Mouse (Mus musculus) forebrain, embryonic 14.5 days (tissue): ENCODE measurements around the gene H2afv. TPM values are rescaled to one million over a fixed set of nuclear protein-coding genes. Genes with fewer than 3 reads are reported as not detected.

ENCODE experiments used
- ATAC-seq: fragments of 200-750 bp; cut with Nextera tagmentation; 2 replicates; pipeline ENCODE4 v1.8.0; 2017; ENCODE audit warnings: mild to moderate bottlenecking, moderate library complexity
- DNase-seq: peaks from one replicate; pipeline ENCODE4 v3.0.0-alpha.2; 2015; ENCODE audit warnings: low spot score
- H3K27ac ChIP-seq: fragments of 300-500 bp; sonication (generic); 2 replicates; pipeline ENCODE4 v1.5.1; 2014; ENCODE audit warnings: low read depth, mild to moderate bottlenecking, control low read depth, low read length, moderate library complexity
- H3K27me3 ChIP-seq: fragments of 300-500 bp; sonication (generic); replicated peaks from 2 replicates; pipeline ENCODE4 v1.6.1; 2014; ENCODE audit warnings: low read length, control low read depth, mixed read lengths; ENCODE audit not compliant: control insufficient read depth, insufficient read depth
- H3K36me3 ChIP-seq: fragments of 300-500 bp; sonication (generic); 2 replicates; pipeline ENCODE4 v1.6.1; 2014; ENCODE audit warnings: low read length, control low read depth; ENCODE audit not compliant: control insufficient read depth, insufficient read depth
- H3K4me1 ChIP-seq: fragments of 300-500 bp; sonication (generic); 2 replicates; pipeline ENCODE4 v1.6.1; 2014; ENCODE audit warnings: antibody characterized with exemption, low read length, control low read depth; ENCODE audit not compliant: control insufficient read depth, insufficient read depth
- H3K4me2 ChIP-seq: fragments of 300-500 bp; sonication (generic); 2 replicates; pipeline ENCODE4 v1.6.1; 2014; ENCODE audit warnings: mild to moderate bottlenecking, control low read depth, low read length
- H3K4me3 ChIP-seq: fragments of 300-500 bp; sonication (generic); 2 replicates; pipeline ENCODE4 v1.5.1; 2014; ENCODE audit warnings: low read depth, low read length, control low read depth
- H3K9ac ChIP-seq: fragments of 300-500 bp; sonication (generic); 2 replicates; pipeline ENCODE4 v1.6.1; 2014; ENCODE audit warnings: mild to moderate bottlenecking, low read length, control low read depth, moderate library complexity
- H3K9me3 ChIP-seq: fragments of 300-500 bp; sonication (generic); replicated peaks from 2 replicates; pipeline ENCODE4 v1.6.1; 2016; ENCODE audit warnings: low read length, control low read depth, mixed read lengths; ENCODE audit not compliant: control insufficient read depth
- WGBS: fragments of 180-500 bp; shearing (Covaris S2); extraction: QIAGEN DNeasy Blood & Tissue Kit; methylation state at CpG from one replicate; pipeline ENCODE4 v1.1.7; 2014; 5-methylcytosine and 5-hydroxymethylcytosine counted together
- polyA plus RNA-seq: library from polyadenylated mRNA; unstranded; fragments of >200 nt; fragmentation: Nextera tagmentation; extraction: Ambion mirVana; gene quantifications from 2 replicates; pipeline ENCODE4 v1.2.1, GENCODE M21; 2014

The H2afv gene
- polyA plus RNA-seq, result 593 and 826 TPM in 2 replicates

DNA sequence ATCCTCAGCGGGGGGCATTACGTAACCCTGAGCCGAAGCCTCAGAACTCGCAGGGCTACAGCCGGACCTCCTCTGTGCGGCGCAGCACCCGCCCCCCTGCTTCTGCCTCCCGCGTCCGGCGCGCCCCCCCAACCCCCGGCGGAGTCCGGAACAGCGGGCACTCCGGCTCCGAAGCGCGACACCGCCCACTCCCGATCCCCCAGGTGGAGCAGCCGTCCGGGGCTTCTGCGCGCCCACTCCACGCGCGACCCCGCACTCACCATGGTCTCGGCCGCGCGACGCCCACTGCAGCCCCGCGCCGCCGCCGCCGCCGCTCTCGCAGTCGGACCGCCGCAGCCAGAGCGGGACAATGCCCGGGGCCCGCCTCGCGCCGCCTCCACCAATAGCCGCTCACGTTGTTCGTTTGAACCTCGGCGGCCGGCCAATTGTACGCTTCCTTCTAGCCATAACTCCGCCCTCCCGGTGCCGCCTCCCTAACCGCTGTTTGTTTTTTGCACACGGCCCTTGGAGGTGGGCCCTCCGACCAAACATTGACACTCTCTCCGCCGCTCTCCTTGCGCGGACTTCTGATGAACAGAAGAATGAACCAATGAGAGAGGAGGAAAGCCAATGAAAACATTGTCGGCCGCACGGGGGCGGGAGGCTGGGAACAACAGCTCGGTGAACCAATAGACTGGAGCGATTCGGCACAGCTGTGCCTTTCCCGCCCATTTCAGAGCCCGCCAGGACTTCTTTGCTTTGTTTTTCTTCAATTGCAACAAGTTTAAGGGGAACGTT, at the start of gene H2afv:
Gene H2afv (minus strand): TSS at position 367 of the 777 bp plus-strand sequence.
- Histone ChIP-seq H3K27ac (peak within 1 kb of the TSS; percentile 95), H3K9me3 (no peaks in the 10 kb centered on the region), H3K4me1 (peaks cover 7% of the 10 kb centered on the region), H3K36me3 (peaks cover under 1% of the 10 kb centered on the region; the same call in 1 of the 2 replicates), H3K27me3 (no peaks in the 10 kb centered on the region), H3K9ac (peak within 1 kb of the TSS; percentile 87), H3K4me3 (peak within 1 kb of the TSS; percentile 74), H3K4me2 (peak within 1 kb of the TSS; percentile 69)
- WGBS, result under 1% methylated on average over 62 of the region's 80 CpGs
- DNase-seq, result peak; percentile 100
- ATAC-seq, result peak; percentile 99

DNA sequence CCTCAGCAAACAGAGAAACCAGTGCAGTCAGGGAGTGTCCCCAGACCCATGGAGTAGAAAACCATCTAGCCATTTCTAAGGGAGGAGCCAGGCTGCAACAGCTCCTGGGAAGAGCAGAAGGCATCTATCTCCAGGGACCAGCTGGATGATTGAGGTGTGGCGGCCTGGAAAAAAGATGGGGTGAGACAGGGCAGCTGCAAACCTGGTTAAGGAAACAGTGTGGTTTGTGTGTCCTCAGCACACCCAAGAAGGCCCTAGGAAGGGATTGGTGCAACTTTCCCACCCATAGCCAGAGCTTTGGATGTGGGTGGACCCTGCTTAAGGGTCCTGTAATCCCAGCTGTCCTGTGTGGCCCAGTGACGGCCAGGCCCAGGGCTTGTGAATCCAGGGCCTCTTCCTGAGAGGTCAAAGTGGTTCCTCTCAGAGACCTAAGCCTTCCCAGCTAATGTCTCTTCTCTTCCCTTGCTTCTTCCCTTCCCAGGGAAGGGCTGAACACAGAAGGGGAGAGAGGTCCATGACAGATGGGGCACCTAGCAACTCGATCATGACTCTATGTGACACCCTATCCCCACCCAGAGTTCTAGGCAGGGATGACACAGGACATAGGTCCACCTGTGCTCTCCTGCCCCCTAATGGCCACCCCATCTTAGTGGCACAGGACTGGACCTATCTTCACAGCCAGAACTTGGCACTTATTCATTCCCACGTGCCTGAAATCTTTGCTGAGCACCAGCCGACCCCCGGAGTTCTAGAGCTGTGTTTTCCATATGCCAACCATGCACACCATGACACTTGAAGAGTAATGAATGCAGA, 45.7 kb upstream of the H2afv start:
- H3K4me3 ChIP-seq, result no peak overlapping the region
- H3K9ac ChIP-seq, result no peak overlapping the region
- no peaks in the 10 kb centered on the region for H3K27me3 ChIP-seq
- no peak overlapping the region for H3K4me2 ChIP-seq
- peak; percentile 14 for DNase-seq
- no peaks in the 10 kb centered on the region for H3K4me1 ChIP-seq
- H3K36me3 ChIP-seq, result no peaks in the 10 kb centered on the region
- no peak overlapping the region for H3K27ac ChIP-seq
- no peak for ATAC-seq
- WGBS, result 48% methylated on average over 6 of the region's 6 CpGs
- H3K9me3 ChIP-seq, result no peaks in the 10 kb centered on the region

DNA sequence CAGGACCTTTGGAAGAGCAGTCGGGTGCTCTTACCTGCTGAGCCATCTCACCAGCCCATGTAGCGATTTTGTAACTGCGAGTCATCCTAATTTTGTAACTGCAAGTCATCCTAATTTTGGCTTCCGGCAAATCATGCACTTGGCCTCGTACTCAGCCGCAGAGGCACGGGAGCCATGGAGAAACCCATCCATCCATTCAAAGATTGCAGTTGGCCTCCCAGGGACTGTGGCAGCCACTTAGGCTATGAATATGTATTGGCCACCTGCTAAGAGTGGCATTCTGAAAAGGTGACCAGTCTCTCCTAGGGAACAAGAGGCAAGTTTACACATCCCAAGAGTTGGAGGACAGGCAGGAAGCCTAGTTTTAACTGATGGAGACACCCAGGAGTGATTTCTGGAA, 45.0 kb upstream of the H2afv start:
- DNase-seq, result no peak
- WGBS, result 81% methylated on average over 7 of the region's 7 CpGs
- no peak overlapping the region for H3K4me2 ChIP-seq
- no peak overlapping the region for H3K9ac ChIP-seq
- H3K27ac ChIP-seq, result no peak overlapping the region
- no peaks in the 10 kb centered on the region for H3K36me3 ChIP-seq
- no peak overlapping the region for H3K4me3 ChIP-seq
- H3K4me1 ChIP-seq, result no peaks in the 10 kb centered on the region
- no peaks in the 10 kb centered on the region for H3K9me3 ChIP-seq
- H3K27me3 ChIP-seq, result no peaks in the 10 kb centered on the region
- no peak for ATAC-seq

DNA sequence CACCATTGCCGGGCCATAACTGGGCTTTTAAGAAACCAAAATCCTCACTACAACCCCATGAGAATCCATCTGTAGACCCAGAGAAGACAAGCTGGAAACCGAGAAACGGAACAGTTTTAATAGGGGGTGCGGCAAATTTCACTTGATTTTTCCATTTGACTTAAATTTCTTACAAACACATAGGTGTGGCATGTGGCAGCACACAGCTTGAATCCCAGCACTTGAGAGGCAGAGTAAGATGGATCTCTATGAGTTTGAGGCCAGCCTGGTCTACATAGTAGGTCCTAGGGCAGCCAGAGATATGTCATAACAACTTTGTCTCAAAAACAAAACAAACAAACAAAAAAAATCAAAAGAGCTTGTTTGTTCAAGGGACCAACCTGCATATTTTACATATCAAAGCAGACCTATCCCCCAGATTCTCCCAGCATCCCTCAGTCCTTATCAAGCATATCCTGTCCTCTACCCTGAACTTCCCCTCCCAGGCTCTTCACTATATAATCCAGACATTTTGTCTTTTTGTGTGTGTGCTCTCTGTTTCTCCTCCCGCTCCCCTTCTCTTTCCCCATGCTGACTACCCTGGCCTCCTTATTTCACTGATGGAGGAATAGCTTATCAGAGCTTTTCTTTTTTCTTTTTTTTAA, 43.9 kb upstream of the H2afv start:
- no peak for ATAC-seq
- H3K4me2 ChIP-seq, result no peak overlapping the region

DNA sequence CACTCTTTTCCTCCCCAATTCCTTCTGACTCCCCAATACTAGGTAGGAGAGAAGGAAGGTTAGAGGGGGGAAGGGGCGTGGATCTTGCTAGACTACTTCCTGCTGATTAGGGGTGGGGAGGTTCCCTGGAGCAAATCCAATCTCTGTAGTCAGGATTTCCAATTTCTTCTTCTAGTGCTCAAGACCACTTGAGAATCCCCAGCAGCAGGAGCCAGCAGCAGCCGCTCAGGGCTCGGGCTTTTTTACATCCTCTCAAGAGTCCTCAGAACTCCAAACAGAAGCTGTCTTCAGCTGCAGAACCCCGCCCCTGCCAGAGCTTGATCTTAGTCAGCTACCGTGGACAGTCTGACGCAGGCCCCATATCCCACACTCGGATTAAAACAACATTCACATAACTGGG, 43.3 kb upstream of the H2afv start:
- no peak for ATAC-seq
- Histone ChIP-seq H3K4me3 (no peak overlapping the region), H3K9me3 (no peaks in the 10 kb centered on the region), H3K4me2 (no peak overlapping the region), H3K27ac (no peak overlapping the region), H3K36me3 (no peaks in the 10 kb centered on the region), H3K4me1 (no peaks in the 10 kb centered on the region), H3K27me3 (no peaks in the 10 kb centered on the region), H3K9ac (no peak overlapping the region)
- 60% methylated on average over 7 of the region's 7 CpGs for WGBS
- no peak for DNase-seq

More for the DNA sequence above, 43.9 kb upstream of the H2afv start:
- Histone ChIP-seq H3K9me3 (no peaks in the 10 kb centered on the region), H3K27me3 (no peaks in the 10 kb centered on the region), H3K4me3 (no peak overlapping the region), H3K9ac (no peak overlapping the region), H3K27ac (no peak overlapping the region), H3K4me1 (no peaks in the 10 kb centered on the region), H3K36me3 (no peaks in the 10 kb centered on the region)
- 95% methylated on average over 5 of the region's 5 CpGs for WGBS
- no peak for DNase-seq

DNA sequence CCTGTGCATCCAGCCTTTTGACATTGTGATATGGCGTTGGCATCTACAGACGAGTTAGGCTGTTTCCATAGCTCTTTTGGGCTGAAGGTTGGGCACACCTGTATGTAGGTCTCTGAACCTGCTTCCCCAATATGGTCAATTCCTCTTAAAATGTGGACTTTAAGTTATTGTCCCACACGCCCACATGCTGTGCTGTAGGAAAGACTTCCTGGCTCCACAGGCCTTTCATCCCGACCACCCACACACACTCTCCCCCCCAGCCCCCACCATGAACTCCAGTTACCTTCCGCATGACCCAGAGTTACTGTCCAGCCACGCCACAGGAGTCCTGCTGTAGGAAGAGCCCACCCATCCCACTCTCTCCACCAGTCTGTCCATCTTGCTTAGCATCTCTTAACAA, 42.7 kb upstream of the H2afv start:
- H3K36me3 ChIP-seq, result no peaks in the 10 kb centered on the region
- no peak overlapping the region for H3K4me3 ChIP-seq
- H3K9ac ChIP-seq, result no peak overlapping the region
- no peaks in the 10 kb centered on the region for H3K9me3 ChIP-seq
- DNase-seq (no peak), ATAC-seq (no peak)
- H3K4me1 ChIP-seq, result no peaks in the 10 kb centered on the region
- 67% methylated on average over 6 of the region's 6 CpGs for WGBS
- H3K27me3 ChIP-seq, result no peaks in the 10 kb centered on the region
- no peak overlapping the region for H3K27ac ChIP-seq
- no peak overlapping the region for H3K4me2 ChIP-seq

DNA sequence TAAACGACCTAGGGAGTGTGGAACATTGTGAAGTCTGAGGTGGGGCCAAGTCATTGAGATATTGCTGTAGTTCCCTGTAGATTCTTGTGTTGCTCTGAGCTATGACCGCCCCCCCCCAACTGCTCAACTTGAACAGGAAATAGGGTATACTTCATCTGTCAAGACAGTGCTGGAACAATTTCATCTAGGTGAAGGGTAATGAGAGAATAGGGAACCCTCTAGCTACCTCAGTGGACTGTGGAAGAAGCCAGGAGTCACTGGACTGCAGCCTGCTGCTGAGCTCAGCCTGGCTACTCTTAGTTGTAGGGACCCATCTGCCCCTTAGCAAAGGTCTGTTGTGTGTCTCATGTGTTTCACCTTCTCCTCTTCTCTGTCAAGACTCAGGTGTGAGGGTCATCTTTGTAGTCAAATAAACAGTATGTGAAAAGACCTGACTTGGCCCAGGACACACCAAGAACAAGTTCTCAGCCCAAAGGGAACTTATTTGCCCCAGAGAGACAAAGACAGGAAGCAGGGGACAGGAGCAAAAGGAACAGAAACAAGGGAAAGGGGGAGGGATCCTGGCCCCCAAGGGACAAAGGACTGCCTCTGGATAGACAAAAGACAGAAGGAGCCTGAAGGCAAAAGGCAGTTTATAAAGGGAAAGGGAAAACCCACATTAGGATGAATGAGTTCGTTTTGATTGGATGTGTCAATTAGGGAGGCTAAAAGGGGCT, 40.2 kb upstream of the H2afv start:
- WGBS, result 55% methylated on average over 3 of the region's 3 CpGs
- no peak overlapping the region for H3K4me3 ChIP-seq
- H3K4me2 ChIP-seq, result no peak overlapping the region
- no peaks in the 10 kb centered on the region; the same call in 1 of the 2 replicates for H3K27me3 ChIP-seq
- DNase-seq (no peak), ATAC-seq (no peak)
- H3K27ac ChIP-seq, result no peak overlapping the region
- no peaks in the 10 kb centered on the region for H3K9me3 ChIP-seq
- no peaks in the 10 kb centered on the region for H3K4me1 ChIP-seq
- no peaks in the 10 kb centered on the region for H3K36me3 ChIP-seq
- H3K9ac ChIP-seq, result no peak overlapping the region

DNA sequence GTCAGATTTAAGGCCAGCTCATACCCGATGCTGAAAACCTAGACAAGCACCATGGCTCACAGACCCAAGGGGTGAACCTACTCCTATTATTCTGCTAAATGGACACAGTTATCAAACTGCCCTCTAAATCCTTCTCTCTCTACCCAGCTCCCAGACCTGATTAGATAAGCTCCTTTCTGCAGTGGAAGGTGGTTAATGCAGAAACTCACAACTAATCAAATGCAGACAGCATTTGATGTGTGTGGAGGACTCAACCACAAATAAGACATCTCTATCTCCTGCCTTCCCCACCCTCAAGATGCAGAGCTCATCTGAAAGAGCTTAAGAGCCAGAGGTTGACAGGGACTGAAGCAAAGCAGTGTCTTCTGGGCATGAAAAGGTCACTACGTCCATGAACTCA, 38.9 kb upstream of the H2afv start:
- no peaks in the 10 kb centered on the region for H3K9me3 ChIP-seq
- DNase-seq, result no peak
- H3K4me2 ChIP-seq, result no peak overlapping the region
- H3K4me3 ChIP-seq, result no peak overlapping the region
- 90% methylated on average over 2 of the region's 2 CpGs for WGBS
- no peak for ATAC-seq
- H3K27me3 ChIP-seq, result no peaks in the 10 kb centered on the region; the same call in 1 of the 2 replicates
- H3K27ac ChIP-seq, result no peak overlapping the region
- H3K9ac ChIP-seq, result no peak overlapping the region
- no peaks in the 10 kb centered on the region for H3K4me1 ChIP-seq
- no peaks in the 10 kb centered on the region for H3K36me3 ChIP-seq
